Mouse (Mus musculus) kidney, adult 18-20 months (tissue): ENCODE measurements around the gene Skp2.
"Not testable (repeated sequence)": the region's sequence is repeated elsewhere in the genome, so short reads cannot be mapped to it uniquely, and the experiment has no call there.

Experiments used
- DNase-seq: peaks from one replicate; pipeline ENCODE4 v3.0.0; 2021

Skp2 gene

DNA sequence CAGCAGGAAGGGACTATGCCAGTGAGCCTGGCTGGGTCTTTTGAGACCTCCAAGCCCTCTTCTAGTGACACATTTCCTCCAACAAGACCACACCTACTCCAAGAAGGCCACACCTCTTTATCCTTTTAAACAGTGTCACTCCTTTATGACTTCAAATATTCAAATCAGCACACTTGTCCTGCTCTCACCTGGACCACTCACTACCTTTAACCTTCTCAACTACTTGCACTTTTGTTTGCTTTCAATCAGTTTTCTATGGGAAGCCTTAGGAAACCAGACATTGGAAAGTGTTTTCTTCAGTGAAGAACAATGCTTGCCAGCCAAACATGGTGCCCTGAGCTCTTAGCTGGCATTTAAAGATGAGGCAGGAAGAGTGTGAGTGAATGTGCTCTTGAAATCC lies at the start of gene Skp2:
Skp2 (minus strand) TSS at position 101 of the 400 bp plus-strand sequence.
- DNase-seq: no peak

DNA sequence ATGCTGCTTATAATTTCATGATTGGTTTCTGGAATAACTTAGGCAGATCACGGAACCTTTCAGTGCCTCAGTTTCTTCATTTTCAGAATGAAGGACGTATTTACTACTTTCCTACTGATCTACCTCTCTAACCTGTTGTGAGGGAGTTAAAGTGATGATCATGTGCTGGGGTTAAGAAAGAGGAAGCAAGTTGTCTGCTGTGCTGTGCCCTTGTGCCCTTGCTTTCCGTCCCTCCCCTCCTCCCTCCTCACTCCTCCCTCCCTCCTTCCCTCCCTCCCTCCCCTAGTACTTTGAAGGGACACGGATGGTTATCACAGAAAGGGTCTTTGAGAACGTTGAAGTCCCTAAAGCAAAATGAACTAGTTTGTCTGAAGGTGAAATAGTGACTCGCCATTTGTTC lies 43.2 kb upstream of the Skp2 start:
- DNase-seq: no peak

DNA sequence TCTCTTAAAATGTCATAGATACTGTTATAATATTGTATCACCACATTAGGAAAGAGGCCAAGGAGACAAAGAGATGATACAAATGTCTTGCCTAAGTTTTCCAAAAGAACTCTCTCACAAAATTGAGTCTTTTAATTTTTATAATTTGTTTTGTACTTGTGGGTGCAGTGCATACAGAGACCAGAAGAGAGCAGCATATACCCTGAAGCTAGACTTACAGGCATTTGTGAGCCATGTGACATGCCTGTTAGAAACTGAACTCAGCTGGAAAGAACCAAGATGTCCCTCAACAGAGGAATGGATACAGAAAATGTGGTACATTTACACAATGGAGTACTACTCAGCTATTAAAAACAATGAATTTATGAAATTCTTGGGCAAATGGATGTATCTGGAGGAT lies 37.5 kb upstream of the Skp2 start:
- DNase-seq: not testable (repeated sequence)

DNA sequence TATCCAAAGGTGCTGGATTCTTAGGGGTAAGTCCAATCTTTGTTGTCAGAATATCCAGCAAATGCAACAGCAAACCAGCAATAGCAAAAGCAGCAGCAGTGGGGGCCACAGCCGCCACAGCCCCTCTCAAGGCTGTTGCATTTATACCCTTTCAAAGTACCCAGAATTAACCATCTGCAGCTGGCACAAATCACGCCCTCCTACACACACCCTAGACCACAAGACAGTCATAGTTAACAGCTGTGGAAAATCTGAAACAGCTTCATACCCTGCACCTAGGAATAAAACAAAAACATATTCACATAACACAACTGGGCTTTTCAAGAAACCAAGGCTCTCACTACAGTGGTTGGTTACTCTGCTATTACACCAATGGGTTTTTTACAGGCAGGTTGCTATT lies 34.6 kb upstream of the Skp2 start:
- no peak for DNase-seq

DNA sequence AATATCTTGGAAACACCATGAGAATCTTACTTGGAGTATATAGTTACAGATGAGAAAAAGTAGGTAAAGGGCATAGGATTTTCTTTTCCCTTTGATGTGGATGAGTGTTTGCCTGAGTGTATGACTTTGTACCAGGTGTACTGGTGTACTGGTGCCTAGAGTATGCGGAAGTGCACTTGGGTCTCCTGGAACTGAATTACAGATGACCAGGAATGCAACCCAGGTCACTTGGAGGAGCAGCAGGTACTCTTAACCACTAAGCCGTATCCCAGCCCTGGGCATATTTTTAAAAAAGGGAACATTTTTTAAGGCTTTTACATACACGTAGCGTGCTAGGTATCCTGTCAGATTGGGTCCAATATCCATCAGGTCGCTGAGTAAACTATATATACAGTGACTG lies 28.8 kb upstream of the Skp2 start:
- DNase-seq: no peak

DNA sequence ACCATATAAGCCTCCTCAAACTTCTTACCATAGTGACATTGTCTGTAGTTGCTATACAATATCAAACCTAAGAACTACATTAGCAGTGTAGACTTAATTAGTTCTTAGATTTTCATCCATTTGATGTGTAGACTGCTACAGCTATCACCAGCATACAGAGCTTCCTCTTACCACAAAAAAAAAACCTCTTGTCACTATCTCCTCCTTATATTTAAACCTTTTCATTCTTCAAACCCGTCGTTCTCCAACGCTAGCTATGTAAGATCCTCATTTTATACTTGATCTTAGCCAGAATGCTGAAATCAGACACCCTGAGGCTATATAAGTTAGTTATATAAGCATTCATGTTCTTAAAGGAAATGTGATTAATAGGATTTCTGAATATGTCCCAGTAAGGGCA lies 21.8 kb upstream of the Skp2 start:
- no peak for DNase-seq

DNA sequence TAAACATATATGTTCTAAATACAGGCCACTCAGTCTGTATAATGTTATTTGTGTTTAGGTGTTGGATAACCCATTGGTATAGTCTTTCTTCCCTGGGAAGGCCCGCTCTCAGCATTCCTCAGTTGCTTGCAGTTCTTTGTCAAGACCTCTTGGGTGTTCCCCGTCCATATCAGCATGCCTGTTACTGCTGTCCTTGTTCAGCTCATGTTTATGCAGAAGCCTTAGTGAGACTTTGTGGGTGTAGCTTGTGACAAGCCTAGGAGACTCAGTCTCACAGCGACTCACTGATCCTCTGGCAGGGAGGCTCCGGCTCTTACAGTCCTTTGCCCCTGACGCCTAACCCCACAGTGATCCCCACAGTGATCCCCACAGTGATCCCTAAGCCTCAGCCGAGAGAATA lies 8.9 kb upstream of the Skp2 start:
- no peak for DNase-seq

DNA sequence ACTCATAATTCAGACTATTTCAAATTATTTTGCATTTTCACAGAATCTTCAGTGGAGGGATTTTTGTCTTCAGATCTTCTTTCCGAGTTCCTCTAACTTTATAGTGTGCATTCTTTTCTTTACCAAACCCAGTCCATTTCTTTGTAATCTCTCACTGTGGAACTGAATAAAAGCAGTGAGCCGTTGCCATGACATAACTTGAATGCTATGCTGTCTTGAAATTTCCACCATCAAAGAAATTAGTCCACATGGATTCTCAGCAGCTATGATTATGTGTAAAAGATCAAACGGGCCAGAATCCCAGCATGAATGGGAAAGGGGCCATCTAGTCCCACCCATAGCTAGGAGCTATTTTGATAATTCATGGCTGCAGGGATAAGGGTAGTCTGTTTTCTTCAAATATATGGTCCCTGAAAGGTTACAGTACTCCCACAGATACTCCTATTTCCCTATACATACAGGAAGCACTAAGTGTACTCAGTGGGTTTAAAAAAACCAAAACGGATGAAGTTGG lies 7.4 kb upstream of the Skp2 start:
- no peak for DNase-seq

DNA sequence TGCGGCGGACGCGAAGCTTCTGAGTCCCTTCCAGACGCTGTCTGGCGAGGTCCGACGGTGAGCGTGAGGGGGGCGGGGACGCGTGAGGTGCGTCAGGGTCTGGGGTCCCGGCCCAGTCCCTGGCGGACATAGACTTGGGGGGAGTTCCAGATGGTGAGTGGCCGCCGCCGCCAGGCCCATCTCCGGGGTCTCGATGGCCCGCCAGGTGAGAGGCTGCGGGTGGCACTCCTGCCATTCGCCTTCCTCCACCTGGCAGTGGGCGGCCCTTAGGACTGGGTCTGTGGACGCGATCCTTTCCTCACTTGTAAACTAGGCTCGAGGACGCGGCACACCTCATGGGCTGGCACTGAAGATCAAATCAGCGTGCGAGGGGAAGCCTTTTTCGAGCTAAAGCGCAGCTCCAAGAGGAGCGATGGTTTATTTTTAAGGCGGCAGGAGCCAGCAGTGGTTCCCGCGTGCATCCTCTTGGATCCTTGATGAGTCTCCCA lies 14.5 kb downstream of the Skp2 start:
- peak; percentile 76 for DNase-seq

DNA sequence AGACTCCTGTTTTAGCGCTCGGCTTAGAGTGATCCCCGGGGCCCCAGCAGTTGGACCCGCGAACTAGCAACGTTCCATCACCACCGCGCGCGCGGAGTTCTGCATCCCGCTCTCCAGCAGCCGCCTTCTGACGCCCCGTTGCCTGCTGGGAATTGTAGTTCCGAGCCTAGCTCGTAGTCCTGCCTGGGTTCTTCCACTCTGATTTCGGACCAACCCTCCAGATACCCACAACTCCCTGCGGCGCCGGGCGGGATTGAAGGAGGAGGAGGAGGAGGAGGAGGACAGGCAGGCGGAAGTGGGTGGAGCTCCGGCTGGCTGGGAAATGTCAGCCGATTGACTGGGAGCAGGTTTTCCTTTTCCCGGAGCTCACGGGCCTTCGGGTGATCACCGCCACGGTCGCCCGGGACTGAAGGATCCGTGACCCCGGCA lies 15.0 kb downstream of the Skp2 start, which contains the start of gene Lmbrd2:
Lmbrd2 (plus strand) TSS at position 299 of the 429 bp plus-strand sequence.
- DNase-seq: peak; percentile 96

DNA sequence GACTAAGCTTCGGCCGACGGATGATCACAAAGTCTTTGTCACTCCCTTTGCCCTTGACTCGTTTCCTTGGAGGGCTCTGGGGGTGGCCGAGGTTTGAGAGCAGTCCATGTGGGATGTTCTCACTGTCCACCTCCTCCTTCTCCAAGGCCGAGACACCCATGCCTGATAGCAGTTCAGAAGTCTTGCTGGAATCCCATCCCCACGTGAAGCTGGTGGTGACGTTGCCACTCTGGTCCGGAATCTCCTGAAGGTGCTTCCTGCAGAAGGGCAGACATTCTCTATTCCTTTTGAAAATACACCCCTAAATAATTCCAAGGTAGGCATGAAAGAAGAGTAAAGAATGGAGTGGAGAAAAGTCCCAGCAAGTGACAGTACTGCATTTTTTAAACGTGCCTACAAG lies 15.8 kb downstream of the Skp2 start:
- no peak for DNase-seq

DNA sequence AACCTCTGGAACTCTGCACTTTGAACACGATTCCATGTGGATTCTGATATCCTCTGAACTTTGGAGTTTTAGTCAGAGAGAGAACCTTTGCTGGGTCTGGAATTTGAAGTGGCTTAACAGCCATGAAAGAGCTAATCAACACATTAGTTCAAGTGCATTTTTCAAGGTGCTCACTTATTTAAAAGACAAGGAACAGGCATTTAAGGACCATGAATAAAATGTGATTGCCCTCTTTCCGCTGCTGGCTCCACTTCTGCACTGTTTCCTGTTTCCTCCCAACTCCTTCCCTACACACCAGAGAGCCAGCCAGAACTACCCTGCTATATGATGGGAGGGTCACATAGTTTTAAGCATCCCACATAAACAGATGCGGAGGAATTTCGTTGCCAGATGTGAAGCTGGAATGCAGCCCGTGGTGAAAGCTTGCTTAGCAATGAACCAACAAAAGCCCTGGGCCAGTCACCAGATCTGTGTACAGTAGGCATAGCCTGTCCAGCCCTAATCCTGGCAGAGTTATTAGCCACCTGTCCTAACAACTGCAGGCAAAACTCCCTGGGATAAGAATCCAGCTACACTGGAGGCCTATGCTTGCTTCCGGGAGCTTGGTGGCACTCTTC lies 20.2 kb downstream of the Skp2 start:
- peak; percentile 13 for DNase-seq

DNA sequence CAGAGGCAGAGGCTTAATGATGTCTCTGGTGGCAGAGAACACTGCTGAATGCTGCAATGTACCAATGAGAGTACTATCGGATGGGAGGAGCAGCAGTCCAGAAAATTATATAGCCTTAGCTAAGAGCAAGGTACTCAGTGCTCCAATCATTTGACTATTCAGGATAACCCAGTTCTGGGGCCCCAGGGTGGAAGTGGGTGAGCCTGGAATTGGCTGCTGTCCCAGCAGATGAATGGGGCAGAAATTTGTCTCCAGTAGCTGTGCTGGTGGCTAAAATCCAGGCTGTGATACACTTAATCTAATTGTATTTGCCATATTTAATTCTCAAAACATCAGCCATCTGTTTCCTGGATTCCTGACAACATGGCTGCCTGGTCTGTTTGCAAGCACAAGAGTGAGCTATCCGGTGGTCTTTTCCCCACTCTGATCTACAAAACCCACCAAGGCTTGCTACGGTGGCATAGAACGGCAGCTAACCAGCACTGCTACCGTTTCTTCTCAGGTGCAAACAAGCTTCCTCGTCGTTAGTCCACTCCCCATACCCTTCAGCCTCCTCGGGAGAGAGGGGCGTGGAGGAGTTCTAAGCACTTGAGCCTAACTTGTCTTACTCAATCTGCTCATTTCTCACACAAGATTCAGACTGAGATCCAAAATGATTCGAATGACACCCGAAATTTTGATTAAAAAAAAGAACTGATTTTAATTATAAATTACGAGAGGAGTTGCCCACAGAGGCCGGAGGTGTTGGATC lies 22.4 kb downstream of the Skp2 start:
- no peak for DNase-seq

DNA sequence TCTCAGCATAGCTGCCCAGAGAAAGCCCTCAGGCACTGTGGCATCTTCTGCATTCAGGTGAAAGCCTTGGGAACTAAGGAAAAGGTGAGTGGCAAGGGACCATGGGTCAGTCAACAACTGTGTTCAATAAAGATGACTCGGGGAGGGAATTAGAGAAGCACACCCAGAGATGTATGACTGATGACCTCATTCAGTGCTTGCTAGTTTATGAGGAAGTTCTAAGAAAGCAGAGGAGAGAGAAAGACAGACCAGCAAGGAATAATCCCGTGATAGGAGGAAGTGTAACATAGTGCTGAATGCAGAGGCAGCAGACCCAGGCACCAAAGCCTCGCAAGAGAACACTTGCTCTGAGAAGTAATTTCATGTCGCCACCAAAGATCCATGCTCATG lies 23.7 kb downstream of the Skp2 start:
- no peak for DNase-seq

DNA sequence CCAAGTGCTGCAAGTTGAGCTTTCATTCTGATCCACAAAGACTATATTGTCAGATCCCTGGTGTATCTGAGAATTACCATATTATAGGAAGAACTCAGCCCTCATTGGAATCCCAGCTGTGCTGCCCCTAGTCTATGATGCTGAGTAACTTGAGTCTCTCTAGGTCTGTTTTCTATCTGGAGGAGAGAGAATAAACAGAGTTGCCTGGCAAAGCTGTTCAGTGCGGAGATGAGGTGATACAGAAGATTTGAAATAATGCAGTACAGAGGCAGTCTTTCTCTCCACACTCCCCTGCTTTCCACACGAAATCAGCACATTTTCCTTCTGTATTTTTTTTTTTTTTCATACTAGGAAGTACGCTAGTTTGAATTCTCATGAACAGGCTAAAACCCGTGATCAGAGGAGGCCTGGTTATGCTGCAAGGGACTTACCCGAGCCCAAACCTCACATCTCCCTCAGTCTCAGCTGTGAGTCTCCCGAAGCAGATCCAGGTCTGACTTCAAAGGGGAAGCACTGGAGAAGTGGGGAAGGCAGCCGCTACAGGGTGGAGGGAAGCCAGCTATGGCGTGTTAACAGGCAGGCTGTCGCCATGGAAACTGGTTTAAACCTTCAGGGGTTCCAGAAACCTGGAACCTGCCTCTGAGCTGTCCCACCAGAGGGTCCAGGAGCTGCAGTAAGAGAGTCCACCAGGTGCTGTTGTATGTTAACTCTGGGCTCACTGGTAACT lies 24.3 kb downstream of the Skp2 start:
- DNase-seq: no peak

DNA sequence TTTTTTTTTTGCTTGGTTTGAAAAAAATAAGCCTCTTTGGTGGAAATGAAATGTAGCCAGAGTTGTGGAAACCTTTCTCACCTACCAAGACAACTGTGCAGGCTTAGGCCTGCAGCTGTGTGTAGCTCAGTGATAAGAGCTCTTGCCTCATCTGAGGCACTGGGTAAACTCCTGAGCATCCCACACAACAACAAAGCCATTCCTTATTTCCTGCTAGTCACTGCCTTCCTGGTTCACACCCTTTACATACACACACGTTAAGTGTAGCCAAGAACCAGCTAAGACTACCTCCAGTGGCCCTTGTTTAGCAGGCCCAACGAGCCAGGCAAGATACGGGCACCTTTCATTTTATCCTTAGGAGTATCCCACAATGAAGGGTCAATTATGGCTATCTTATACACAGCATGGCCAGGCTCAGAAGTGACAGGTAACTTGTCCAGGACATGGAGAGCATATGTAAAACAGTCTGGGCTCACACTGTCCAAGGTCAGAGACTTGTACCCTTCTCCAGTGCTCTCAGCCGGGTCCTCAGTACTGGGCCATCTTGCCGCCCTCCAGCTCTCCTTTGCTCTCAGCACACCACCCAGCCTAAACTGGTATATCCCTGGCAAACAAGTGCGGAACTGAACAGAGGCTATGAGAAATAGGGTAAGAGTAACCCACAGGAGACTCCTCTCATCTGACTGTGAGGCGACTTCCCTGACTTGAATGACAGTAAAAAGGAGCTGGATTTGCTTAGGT lies 28.0 kb downstream of the Skp2 start:
- DNase-seq: no peak

DNA sequence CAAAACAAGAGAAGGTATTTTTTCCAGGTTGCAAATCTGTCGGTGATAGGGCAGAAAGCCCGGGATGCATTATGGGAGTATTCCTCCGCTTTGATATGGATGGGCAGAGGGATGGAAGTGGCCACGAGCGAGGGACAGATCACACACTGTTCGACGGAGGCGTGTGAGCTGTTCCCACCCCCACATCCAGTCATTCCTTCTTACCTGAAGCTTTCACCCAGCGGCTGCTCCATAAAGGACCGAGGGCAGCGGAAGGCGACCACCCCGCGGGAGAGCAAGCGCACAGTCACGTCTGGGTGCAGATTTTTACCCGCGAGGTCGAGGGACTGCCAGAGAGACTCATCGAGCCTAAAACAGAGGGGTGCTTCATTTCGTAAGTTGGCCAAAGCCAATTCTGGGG lies 30.4 kb downstream of the Skp2 start:
- no peak for DNase-seq

DNA sequence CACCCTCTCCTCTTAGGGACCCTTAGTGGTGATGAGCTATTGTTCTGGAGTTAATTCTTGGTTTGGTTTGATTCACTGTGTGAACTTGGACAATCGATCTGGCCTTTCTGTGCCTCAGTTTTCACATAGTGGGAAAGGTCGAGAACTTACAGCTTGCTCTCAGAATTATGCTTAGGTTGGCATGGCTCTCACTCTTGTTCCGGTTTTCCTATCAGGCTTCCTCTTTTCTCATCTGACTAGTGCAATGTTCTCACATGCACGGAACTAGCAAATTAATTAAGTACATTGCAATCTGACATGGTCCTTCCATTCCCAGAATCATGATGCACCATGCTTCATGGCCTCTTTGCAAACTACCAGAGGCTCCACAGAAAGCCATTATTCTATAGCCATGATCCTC lies 32.2 kb downstream of the Skp2 start:
- no peak for DNase-seq

DNA sequence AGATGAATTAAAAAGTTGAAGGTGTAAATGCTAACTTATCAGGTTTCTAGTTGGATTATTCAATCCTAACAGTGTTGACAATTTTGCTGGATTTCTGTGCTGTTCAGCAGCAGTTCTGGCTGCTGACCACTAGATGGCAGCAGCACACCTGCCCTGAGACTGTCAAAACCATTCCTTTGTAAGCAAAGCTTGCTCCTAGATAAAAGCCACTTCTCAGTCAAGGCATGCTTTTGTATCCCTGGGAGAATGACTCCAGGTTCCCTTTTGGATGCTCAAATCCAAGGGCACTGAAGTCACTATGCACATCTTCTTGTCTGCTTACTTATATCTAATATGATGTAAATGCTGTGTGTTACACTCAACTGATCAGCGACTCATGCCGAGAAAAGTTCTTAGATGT lies 35.1 kb downstream of the Skp2 start:
- peak; percentile 53 for DNase-seq

DNA sequence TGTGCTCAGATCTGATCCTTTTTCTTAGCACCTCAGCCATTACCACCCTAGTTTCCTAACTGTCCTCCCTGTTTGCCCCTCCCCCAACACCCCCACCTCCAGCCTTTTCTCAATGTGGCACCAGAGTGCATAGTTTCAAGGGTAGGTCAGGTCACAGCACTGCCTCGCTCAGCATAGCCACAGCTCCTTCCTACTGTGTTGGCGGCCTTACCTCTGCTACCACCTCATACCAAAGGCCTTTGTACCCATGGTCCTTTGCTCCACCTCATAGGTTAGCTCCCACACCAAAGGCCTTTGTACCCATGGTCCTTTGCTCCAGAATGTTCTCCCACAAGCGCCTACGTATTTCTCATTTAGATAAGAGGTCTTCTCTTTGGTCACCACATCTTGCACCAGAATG lies 36.4 kb downstream of the Skp2 start:
- no peak for DNase-seq

DNA sequence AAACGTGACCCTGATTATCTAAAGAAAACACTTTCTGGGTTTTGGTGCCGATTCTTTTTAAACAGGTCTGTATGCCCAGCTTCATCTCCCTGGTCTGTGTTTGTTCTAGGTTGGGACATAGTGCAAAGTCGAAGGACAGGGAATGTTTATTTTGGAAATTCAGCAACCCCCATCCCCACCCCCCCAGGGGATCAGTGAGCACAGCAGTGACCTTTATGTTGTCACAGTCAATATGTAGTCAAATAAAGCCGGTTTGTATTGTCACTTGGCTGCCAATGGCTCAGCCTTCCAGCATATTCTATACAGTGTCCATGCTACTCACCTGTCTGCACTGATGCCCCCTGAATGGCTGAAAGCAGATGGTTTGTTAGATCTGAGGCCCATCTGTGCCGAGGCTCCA lies 40.6 kb downstream of the Skp2 start:
- DNase-seq: no peak

DNA sequence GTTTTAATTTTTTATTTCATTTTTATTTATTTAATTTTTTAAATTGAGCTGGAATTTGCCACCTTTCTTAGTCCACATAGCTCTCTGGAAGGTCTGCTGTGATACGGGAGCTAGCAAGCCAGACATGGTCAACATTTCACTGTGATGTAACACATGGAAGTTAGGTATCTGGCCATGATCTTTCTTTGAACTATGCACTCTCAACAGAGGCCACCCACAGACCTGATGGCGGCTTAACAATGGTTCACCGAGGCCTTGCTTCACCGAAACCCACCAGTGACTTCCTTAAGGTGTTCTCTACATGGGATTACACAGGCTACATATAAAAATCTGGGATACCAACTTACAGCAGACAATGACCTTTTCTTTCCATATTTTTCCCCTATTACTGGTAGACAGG lies 41.1 kb downstream of the Skp2 start:
- DNase-seq: no peak

DNA sequence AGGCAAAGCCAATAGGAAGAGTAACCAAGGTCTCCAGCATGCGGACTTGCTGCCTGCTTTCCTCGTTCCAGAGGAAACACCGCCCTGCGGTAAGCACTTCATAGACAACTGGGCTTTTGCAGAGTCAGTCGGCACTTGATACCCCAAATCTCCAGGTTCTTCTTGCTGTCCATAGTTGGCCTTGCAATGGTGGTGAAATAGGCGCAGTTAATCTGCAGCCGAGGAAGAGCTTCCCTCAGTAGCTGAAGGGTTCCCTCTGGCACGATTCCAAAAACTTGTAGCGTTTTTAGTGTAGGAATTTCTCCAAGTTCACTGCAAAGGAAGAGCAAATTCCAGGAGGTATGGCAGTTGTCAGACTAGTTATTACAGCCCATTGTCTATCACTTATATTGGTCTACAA lies 41.7 kb downstream of the Skp2 start:
- DNase-seq: no peak
